Mouse (Mus musculus): ENCODE data around the gene Garnl3.

Gene Garnl3

GRCm38 (mm10) chr2:32979675-32980074 is 151.8 kb downstream of the Garnl3 start:
- no peak for DNase-seq (ENCODE audit: extremely low read depth, low read depth, low spot score)

- no peak for DNase-seq (ENCODE audit: extremely low read depth, low read depth, low spot score)
These were observed 152.8 kb downstream of the Garnl3 start for GRCm38 (mm10) chr2:32978675-32979074.

- DNase-seq (ENCODE audit: extremely low read depth, low read depth, low spot score): no peak
These were observed 154.3 kb downstream of the Garnl3 start for GRCm38 (mm10) chr2:32977114-32977513.

- DNase-seq (ENCODE audit: extremely low read depth, low read depth, low spot score): no peak
These were observed 157.2 kb downstream of the Garnl3 start for GRCm38 (mm10) chr2:32974216-32974615.

GRCm38 (mm10) chr2:32971235-32971634 is 160.2 kb downstream of the Garnl3 start:
- DNase-seq (ENCODE audit: extremely low read depth, low read depth, low spot score): no peak

- no peak for DNase-seq (ENCODE audit: extremely low read depth, low read depth, low spot score)
These were observed 162.1 kb downstream of the Garnl3 start for GRCm38 (mm10) chr2:32969326-32969725.

GRCm38 (mm10) chr2:32968024-32968614 is 163.3 kb downstream of the Garnl3 start:
- no peak for DNase-seq (ENCODE audit: extremely low read depth, low read depth, low spot score)

GRCm38 (mm10) chr2:32966689-32967631 is 164.5 kb downstream of the Garnl3 start:
- DNase-seq (ENCODE audit: extremely low read depth, low read depth, low spot score): peak; percentile 36

GRCm38 (mm10) chr2:32966184-32966688 is 165.2 kb downstream of the Garnl3 start:
- no peak for DNase-seq (ENCODE audit: extremely low read depth, low read depth, low spot score)

GRCm38 (mm10) chr2:32965511-32966183 is 165.8 kb downstream of the Garnl3 start:
- DNase-seq (ENCODE audit: extremely low read depth, low read depth, low spot score): no peak

GRCm38 (mm10) chr2:32964659-32965457 is 166.6 kb downstream of the Garnl3 start:
- DNase-seq (ENCODE audit: extremely low read depth, low read depth, low spot score): no peak

GRCm38 (mm10) chr2:32963981-32964380 is 167.5 kb downstream of the Garnl3 start:
- no peak for DNase-seq (ENCODE audit: extremely low read depth, low read depth, low spot score)

GRCm38 (mm10) chr2:32963544-32963943 is 167.9 kb downstream of the Garnl3 start:
- no peak for DNase-seq (ENCODE audit: extremely low read depth, low read depth, low spot score)

GRCm38 (mm10) chr2:32962875-32963220 is 168.6 kb downstream of the Garnl3 start:
- no peak for DNase-seq (ENCODE audit: extremely low read depth, low read depth, low spot score)

- DNase-seq (ENCODE audit: extremely low read depth, low read depth, low spot score): no peak
These were observed 169.2 kb downstream of the Garnl3 start for GRCm38 (mm10) chr2:32962062-32962874.

- no peak for DNase-seq (ENCODE audit: extremely low read depth, low read depth, low spot score)
These were observed 170.1 kb downstream of the Garnl3 start, which contains the start of the genes Rpl12 and Lrsam1 for GRCm38 (mm10) chr2:32961192-32961995. Rpl12 (plus strand) TSS chr2:32961559. Lrsam1 (minus strand) TSS chr2:32961614.

- DNase-seq (ENCODE audit: extremely low read depth, low read depth, low spot score): no peak
These were observed 171.2 kb downstream of the Garnl3 start for GRCm38 (mm10) chr2:32960273-32960672.

- DNase-seq (ENCODE audit: extremely low read depth, low read depth, low spot score): no peak
These were observed 174.1 kb downstream of the Garnl3 start for GRCm38 (mm10) chr2:32957344-32957743.

- no peak for DNase-seq (ENCODE audit: extremely low read depth, low read depth, low spot score)
These were observed 176.9 kb downstream of the Garnl3 start for GRCm38 (mm10) chr2:32954581-32954980.
